Mouse (Mus musculus) embryo, embryonic 10 days (tissue): ENCODE measurements around the gene Tmem107.
A peak's percentile ranks its signal among the peaks of the same experiment; 100 is the strongest.

Experiments
- DNase-seq: peaks from one replicate; pipeline ENCODE4 v3.0.0-alpha.2; 2015; ENCODE audit warnings: low spot score

Tmem107 gene

GRCm38 (mm10) chr11:69059357-69059974 lies 11.1 kb upstream of the Tmem107 start, which contains the start of gene Borcs6:
Gene Borcs6, plus strand, starts transcription at chr11:69059717.
- DNase-seq, result peak; percentile 96

GRCm38 (mm10) chr11:69059975-69060411 lies 10.6 kb upstream of the Tmem107 start:
- DNase-seq, result peak; percentile 61

- no peak for DNase-seq
Observed at GRCm38 (mm10) chr11:69060448-69061254, 10.0 kb upstream of the Tmem107 start.

GRCm38 (mm10) chr11:69061255-69061912 lies 9.2 kb upstream of the Tmem107 start:
- no peak for DNase-seq

- DNase-seq, result peak; percentile 84
Observed at GRCm38 (mm10) chr11:69062194-69062760, 8.3 kb upstream of the Tmem107 start.

- peak; percentile 98 for DNase-seq
Observed at GRCm38 (mm10) chr11:69062761-69063224, 7.8 kb upstream of the Tmem107 start.

GRCm38 (mm10) chr11:69063413-69064201 lies 7.0 kb upstream of the Tmem107 start:
- DNase-seq, result peak; percentile 85

GRCm38 (mm10) chr11:69064259-69065133 lies 6.1 kb upstream of the Tmem107 start:
- DNase-seq, result no peak

- DNase-seq, result no peak
Observed at GRCm38 (mm10) chr11:69065394-69065925, 5.1 kb upstream of the Tmem107 start.

GRCm38 (mm10) chr11:69066163-69066861 lies 4.3 kb upstream of the Tmem107 start:
- DNase-seq, result peak; percentile 39

GRCm38 (mm10) chr11:69066956-69067355 lies 3.6 kb upstream of the Tmem107 start:
- peak; percentile 85 for DNase-seq

GRCm38 (mm10) chr11:69067601-69068000 lies 3.0 kb upstream of the Tmem107 start:
- no peak for DNase-seq

GRCm38 (mm10) chr11:69070093-69070492 lies 513 bp upstream of the Tmem107 start:
- DNase-seq, result peak; percentile 65

- no peak for DNase-seq
Observed at GRCm38 (mm10) chr11:69071262-69071661, 656 bp downstream of the Tmem107 start.

- no peak for DNase-seq
Observed at GRCm38 (mm10) chr11:69072234-69072633, 1.6 kb downstream of the Tmem107 start.

- no peak for DNase-seq
Observed at GRCm38 (mm10) chr11:69072666-69073064, 2.1 kb downstream of the Tmem107 start.

- peak; percentile 96 for DNase-seq
Observed at GRCm38 (mm10) chr11:69073065-69073888, 2.7 kb downstream of the Tmem107 start.

GRCm38 (mm10) chr11:69073951-69074775 lies 3.6 kb downstream of the Tmem107 start:
- DNase-seq, result no peak
